In genomic region chr17:56717363-56718058, GRCm38 (mm10) we compare ENCODE assay signal across 8 mouse cellular contexts. TPM values are rescaled to one million over a fixed set of nuclear protein-coding genes. Genes with fewer than 3 reads are reported as not detected.
DNase-seq lines count a peak whose midpoint lies in the region; ATAC-seq lines count a peak whose summit lies in the region.

Gene Ndufa11 (plus strand): TSS chr17:56717767.
Gene Vmac (minus strand): TSS chr17:56718022.

- under 1% methylated on average over 59 of the region's 59 CpGs for WGBS in hindbrain, embryonic 12.5 days

- peak within 1 kb of the TSS; percentile 86 for H3K27ac ChIP-seq in hindbrain, embryonic 12.5 days

- peaks cover 22% of the 10 kb centered on the region for H3K36me3 ChIP-seq in hindbrain, embryonic 12.5 days

- peaks cover 31% of the 10 kb centered on the region for H3K4me1 ChIP-seq in hindbrain, embryonic 12.5 days

- no peaks in the 10 kb centered on the region for H3K27me3 ChIP-seq in hindbrain, embryonic 12.5 days

- no peaks in the 10 kb centered on the region for H3K9me3 ChIP-seq in hindbrain, embryonic 12.5 days (replicated peaks)

- peak; percentile 83 for ATAC-seq in hindbrain, embryonic 12.5 days (ENCODE audit: low FRiP score)

- H3K9ac ChIP-seq in hindbrain, embryonic 12.5 days: peak within 1 kb of the TSS; percentile 87

- H3K4me2 ChIP-seq in hindbrain, embryonic 12.5 days (replicated peaks): peak within 1 kb of the TSS; percentile 64

- peak; percentile 100 for DNase-seq in NIH3T3 (ENCODE audit: low read depth)
- peak; percentile 98 to 99 for DNase-seq in cerebellum, postnatal 10 days
- DNase-seq in frontal cortex, postnatal 10 days (ENCODE audit: low spot score in 2 of 2): peak; percentile 85 to 92
- peak; percentile 93 to 94 for DNase-seq in layer of hippocampus, postnatal 14 days (ENCODE audit: low spot score in 2 of 2)
- peak; percentile 97 for DNase-seq in lung, postnatal 14 days
- DNase-seq in retina, adult 2 months (ENCODE audit: low read depth, low spot score): peak; percentile 96
- peak; percentile 90 to 93 for DNase-seq in thymus, postnatal 36 days

- H3K4me3 ChIP-seq in hindbrain, embryonic 12.5 days: peak within 1 kb of the TSS; percentile 74

RNA-seq across cellular contexts. Expression of gene Ndufa11, which starts in this region (rescaled TPM):
- 323 and 382 TPM in 2 replicates for polyA plus RNA-seq in hindbrain, embryonic 12.5 days (2016; fragmentation: Nextera tagmentation; extraction: Ambion mirVana)
- total RNA-seq in layer of hippocampus, postnatal 14 days (2021): 100 to 1,000 TPM; 220 to 270 TPM

RNA-seq across cellular contexts. Expression of gene Vmac, which starts in this region (rescaled TPM):
- 15.3 and 18.1 TPM in 2 replicates for polyA plus RNA-seq in hindbrain, embryonic 12.5 days (2016; fragmentation: Nextera tagmentation; extraction: Ambion mirVana)
- 10 to 100 TPM; 10.4 to 12.5 TPM for total RNA-seq in layer of hippocampus, postnatal 14 days (2021)

Comparison
In these comparisons a context has a peak if more than half of its experiments do, and no peak if none do; other contexts are left out.
1. Peak in every context shown above with its lines: DNase-seq, ATAC-seq, H3K4me3 ChIP-seq and H3K27ac ChIP-seq.